Mouse (Mus musculus) thymus, postnatal 36 days (tissue): Measurements from ENCODE around the gene T2.
"Not testable (repeated sequence)": the region's sequence is repeated elsewhere in the genome, so short reads cannot be mapped to it uniquely, and the experiment has no call there.

Experiments
- DNase-seq, 2 experiments: peaks; one replicate each; pipeline ENCODE4 v3.0.0; 2022; ENCODE audit warnings: mixed read lengths in 2 of 2

The T2 gene

DNA sequence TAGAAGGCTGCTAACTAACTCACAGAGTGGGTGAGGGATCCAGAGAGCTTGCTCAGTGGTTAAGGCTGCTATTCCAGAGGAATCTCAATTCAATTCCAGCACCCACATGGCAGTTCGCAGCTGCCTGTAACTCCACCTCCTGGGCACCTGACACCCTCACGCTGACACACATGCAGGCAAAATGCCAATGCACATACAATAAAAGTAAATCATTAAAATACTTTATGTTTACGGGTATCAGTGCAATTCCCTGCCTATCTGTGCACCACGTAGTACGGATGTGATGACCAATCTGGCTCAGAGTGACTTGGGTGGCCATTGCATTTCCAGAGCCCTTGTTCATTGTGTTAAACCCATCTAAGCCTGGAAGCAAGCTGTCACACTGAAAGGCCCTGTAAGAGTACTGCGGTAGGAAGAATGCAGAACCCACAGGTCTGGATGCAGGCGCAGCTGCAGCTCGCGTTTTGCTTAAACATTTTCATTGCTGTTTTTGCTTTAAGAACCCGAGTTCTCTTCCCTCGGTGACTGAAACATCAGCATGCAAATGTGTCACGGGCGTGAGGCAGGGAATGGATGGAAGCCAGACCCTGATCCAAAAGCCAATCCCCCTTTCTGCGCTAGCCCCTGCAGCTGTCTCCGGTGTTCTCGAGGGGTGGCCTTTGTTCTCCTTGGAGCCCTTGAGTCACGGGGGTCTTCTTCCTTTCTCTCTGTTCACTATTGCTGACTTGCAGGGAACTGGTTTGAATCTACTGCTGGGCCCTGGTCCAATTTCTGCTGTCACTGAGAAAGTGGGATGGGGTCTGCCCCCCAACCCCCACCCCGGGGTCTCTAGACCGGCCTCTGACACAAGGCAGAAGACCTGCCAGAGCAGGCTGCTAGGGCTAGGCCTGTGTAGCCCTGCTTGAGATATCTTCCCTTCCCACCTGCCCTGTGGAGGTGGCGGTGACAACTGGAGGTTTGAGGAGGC lies 12.0 kb downstream of the T2 start:
- DNase-seq = no peak

GRCm38 (mm10) chr17:8368570-8368969 lies 12.8 kb downstream of the T2 start:
- no peak for DNase-seq

GRCm38 (mm10) chr17:8369171-8369570 lies 13.4 kb downstream of the T2 start:
- no peak for DNase-seq

DNA sequence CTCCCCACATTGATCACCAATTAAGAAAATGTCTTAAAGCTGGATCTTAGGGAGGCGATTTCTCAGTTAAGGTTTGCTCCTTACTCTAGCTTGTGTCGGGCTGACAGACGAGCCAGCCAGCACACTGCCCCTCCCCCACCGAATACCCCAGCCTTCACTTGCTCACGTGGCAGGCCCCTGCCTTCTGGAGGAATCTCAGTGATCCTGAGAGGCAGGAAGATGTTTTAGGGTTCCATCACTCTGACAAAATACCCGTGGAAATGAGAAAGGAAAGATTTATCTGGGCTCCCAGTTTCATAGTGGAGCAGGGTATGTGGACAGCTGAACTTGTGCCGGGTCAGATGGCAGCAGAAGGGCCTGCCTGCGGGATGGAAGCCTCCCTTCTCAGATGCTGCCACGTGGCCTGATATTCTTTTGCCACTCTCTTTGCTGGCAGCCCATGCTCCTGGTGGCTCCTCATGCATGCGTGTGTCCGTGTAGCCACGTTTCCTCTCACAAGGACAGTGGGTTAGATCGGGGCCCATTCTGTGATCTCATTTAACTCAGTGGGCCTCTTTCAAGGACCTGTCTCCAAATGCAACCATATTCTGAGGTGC lies 14.9 kb downstream of the T2 start:
- DNase-seq = no peak

- DNase-seq = peak; percentile 79 to 84
These were observed 16.0 kb downstream of the T2 start for GRCm38 (mm10) chr17:8371834-8372233.

DNA sequence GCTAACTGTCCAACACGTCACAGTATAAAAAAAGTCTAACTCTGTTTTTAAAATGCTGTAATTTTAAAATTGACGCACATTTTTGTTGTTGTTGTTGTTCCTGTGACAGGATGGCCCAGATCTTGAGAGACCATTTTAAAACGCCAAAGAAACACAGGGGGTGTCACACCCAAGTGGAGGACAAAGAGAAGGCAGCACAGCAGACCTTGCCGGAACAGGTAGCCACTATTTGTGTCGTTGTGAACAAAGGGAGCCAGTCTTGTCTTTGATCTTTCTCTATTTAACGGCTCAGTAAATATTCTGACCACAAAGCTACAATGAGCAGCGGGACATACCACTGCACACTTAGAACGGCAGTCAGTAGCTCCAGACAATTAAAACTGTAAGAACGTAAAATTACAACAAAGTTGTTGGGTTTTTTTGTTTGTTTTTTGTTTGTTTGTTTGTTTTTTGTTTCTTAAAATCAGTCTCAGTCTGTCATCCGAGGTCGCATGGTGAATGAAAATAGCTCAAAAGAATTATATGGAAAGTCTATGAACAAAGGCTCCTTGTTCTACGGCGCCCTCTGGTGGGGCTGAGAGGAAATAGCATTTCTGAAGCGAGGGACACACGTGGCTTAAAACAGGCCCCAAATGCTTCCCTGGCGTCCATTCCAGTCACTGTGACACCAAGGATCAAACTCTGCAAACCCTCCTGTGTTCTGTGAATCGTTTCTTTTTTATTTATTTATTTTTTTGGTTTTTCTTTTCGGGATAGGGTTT lies 16.7 kb downstream of the T2 start:
- peak; percentile 79 for DNase-seq

GRCm38 (mm10) chr17:8377298-8377697 lies 21.5 kb downstream of the T2 start:
- no peak for DNase-seq

- no peak for DNase-seq
These were observed 29.6 kb downstream of the T2 start for GRCm38 (mm10) chr17:8385441-8385840.

DNA sequence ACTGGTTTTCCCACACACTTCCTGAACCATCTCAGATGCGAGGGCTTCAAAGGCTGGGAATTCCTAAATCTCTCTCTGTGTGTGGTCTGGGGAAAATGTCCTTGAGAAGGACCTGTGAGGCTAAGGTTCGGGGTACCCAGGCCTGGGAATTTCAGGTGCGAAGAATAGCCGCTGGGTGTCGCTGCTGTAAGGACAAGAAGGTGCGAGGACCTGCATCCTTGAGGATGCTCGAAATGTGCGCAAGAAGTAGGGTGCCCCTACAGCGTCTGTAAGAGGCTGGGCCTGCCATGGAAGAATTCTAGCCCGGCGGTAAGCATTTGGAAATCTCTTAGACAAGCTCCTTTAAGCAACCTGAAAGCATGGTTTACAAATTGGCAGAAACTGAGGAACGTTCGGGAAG lies 32.7 kb downstream of the T2 start:
- peak; percentile 44 to 52 for DNase-seq

GRCm38 (mm10) chr17:8388990-8389789 lies 33.4 kb downstream of the T2 start:
- DNase-seq = peak; percentile 27 to 31

DNA sequence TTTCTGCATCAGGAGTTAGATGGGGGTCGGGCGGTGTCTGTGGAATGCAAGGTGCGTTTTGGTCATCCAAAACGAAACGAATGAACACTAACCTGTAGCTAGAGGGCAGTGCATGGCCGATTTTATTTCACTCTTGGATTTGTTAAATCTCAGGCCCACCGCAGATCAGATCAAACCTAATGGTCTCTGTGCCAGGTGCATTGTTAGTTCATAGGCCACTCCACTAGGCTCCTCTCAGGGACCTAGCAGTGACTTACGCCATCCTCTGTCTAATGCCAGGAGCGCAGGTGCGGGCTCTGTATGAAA lies 34.0 kb downstream of the T2 start:
- DNase-seq = no peak

DNA sequence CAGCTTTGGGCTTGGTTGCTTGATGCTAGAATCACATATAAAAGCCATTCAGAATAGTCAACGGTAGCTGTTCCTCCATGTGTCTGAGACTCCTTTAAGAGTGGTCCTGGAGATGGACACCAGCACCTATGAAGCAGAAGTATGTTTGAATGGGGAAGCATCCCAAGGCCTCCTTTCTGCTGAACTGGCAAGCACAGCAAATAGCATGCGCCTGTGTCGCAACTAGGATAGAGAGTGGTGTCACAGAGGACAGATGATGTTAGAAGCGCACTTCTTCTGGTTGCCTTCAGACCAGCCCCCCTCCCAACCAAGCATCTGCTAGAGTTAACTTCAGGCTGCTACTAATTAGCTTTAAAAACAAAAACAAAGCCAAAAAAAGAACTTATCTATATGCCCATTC lies 34.7 kb downstream of the T2 start:
- no peak for DNase-seq

DNA sequence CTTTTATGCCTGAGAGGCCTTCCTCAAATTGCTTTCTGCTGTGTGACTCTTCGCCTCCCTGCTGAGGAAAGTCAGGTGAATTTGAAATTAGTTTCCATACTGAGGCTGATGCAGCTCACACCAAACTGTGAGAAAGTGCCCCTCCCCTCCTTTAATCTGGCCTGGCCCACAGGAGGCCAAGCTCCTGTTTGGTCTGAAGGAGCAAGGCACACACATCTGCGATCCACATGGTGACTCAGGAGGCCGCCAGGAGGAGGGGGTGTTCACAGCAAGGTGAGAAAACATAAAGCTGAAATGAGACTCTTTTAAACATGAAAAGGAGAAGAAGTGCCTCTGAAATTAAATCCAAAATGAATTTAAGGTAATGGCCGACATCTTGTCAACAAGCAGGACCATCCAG lies 40.6 kb downstream of the T2 start:
- DNase-seq = no peak

GRCm38 (mm10) chr17:8397946-8398345 lies 42.2 kb downstream of the T2 start:
- no peak for DNase-seq

DNA sequence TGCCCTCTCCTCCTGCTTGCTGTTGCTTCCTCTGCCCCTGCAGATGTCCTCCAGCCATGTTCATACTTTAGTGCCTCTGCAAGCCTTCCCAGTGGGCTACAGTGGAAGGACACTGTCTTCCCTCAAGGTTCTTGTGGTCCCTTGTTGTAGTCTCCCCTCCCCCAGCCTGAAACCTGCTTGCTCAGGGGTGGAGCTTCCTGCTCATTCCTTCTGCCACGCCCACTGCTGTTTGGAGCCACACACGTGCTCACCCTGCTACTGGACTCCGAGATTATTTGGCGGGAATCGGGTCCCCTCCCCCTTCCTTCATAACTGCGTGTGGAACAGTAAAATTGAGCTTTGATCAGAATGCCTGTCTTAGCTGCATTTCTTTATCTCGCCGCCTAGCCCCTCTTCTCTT lies 48.1 kb downstream of the T2 start:
- not testable (repeated sequence) for DNase-seq

- no peak for DNase-seq
These were observed 50.5 kb downstream of the T2 start for GRCm38 (mm10) chr17:8406285-8406684.

GRCm38 (mm10) chr17:8408002-8408401 lies 52.2 kb downstream of the T2 start:
- not testable (repeated sequence) for DNase-seq

- peak; percentile 7 to 15 for DNase-seq
These were observed 53.0 kb downstream of the T2 start for GRCm38 (mm10) chr17:8408589-8409295.

DNA sequence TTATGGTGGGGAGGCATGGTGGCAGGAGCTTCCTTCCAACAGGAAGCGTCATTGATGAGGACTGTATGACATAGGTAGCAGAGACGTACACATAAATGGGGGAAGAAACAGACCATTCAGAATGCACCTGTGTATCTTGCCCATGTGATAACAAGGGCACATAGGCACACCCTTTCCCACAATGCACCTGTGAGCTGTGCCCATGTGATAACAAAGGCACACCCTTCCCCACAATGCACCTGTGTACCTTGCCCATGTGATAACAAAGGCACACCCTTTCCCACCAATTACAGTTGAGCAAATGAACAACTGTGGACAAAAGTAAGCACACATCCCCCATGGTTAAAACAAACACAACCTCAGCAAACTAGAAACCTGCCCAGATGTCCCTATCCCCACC lies 54.5 kb downstream of the T2 start:
- DNase-seq = no peak

GRCm38 (mm10) chr17:8413656-8414055 lies 57.9 kb downstream of the T2 start:
- DNase-seq = no peak

- no peak for DNase-seq
These were observed 59.7 kb downstream of the T2 start for GRCm38 (mm10) chr17:8415533-8415932.

GRCm38 (mm10) chr17:8416865-8417264 lies 61.1 kb downstream of the T2 start:
- DNase-seq = no peak
